Mouse (Mus musculus) monocyte, adult 5-6 weeks (primary cell): ENCODE measurements around the gene Ap3m1. TPM values are rescaled to one million over a fixed set of nuclear protein-coding genes. Genes with fewer than 3 reads are reported as not detected.

Source experiments
- total RNA-seq: library from RNA; stranded (forward); fragments of 200-1000, 200-491, 200-594 nt; gene quantifications from 3 replicates; pipeline ENCODE4 v1.2.3, GENCODE M21; 2017

Gene Ap3m1
- total RNA-seq, 1 experiment from 2014 or later = 41.4 TPM

Other genes starting within 250 kb of the Ap3m1 start
- 0.39 to 1.1 TPM in 2 of 3 replicates, not detected in the other for gene Plau, start 215.8 kb downstream of the Ap3m1 start, total RNA-seq
- 51.9 to 56.2 TPM (median 52.1 TPM) in 3 replicates for gene Vcl, start 123.1 kb downstream of the Ap3m1 start, total RNA-seq
- 17.1 to 47.3 TPM (median 39.0 TPM) in 3 replicates for gene Adk, start 66 bp upstream of the Ap3m1 start, total RNA-seq